Mouse (Mus musculus): ENCODE measurements around the gene Cnot6l. TPM values are rescaled to one million over a fixed set of nuclear protein-coding genes. Genes with fewer than 3 reads are reported as not detected.
A peak's percentile ranks its signal among the peaks of the same experiment; 100 is the strongest.

The Cnot6l gene
- polyA plus RNA-seq, 1 experiment from 2014 or later, result 25.2 TPM

- no peaks in the 10 kb centered on the region for H3K4me1 ChIP-seq (replicated peaks; ENCODE audit: control insufficient read depth, insufficient read depth, low read length)
- ATAC-seq (replicated peaks; ENCODE audit: low FRiP score, low TSS enrichment, low read depth) (no peak), DNase-seq (ENCODE audit: low spot score) (no peak)
- H3K4me3 ChIP-seq (ENCODE audit: low read depth, low read length), result no peak overlapping the region
- H3K4me2 ChIP-seq (ENCODE audit: low read length), result no peak overlapping the region
- WGBS, result 73% methylated on average over 3 of the region's 3 CpGs
- H3K27ac ChIP-seq (ENCODE audit: low read depth), result no peak overlapping the region
- peaks cover 5% of the 10 kb centered on the region; the same call in 1 of the 2 replicates for H3K9me3 ChIP-seq (ENCODE audit: control insufficient read depth, low read length)
- no peaks in the 10 kb centered on the region for H3K36me3 ChIP-seq (ENCODE audit: control insufficient read depth, insufficient read depth, low read length)
- no peak overlapping the region for H3K9ac ChIP-seq (ENCODE audit: low read length)
- no peaks in the 10 kb centered on the region for H3K27me3 ChIP-seq (replicated peaks; ENCODE audit: control insufficient read depth, insufficient read depth, low read length)
These were observed 6.5 kb upstream of the Cnot6l start for GRCm38 (mm10) chr5:96170443-96170842.

- no peaks in the 10 kb centered on the region for H3K36me3 ChIP-seq (ENCODE audit: control insufficient read depth, insufficient read depth, low read length)
- no peak overlapping the region for H3K27ac ChIP-seq (ENCODE audit: low read depth)
- no peak overlapping the region for H3K4me2 ChIP-seq (ENCODE audit: low read length)
- 90% methylated on average over 2 of the region's 2 CpGs for WGBS
- peaks cover 13% of the 10 kb centered on the region for H3K4me1 ChIP-seq (replicated peaks; ENCODE audit: control insufficient read depth, insufficient read depth, low read length)
- H3K9ac ChIP-seq (ENCODE audit: low read length), result no peak overlapping the region
- no peak for DNase-seq (ENCODE audit: low spot score)
- no peaks in the 10 kb centered on the region for H3K27me3 ChIP-seq (replicated peaks; ENCODE audit: control insufficient read depth, insufficient read depth, low read length)
- no peak for ATAC-seq (replicated peaks; ENCODE audit: low FRiP score, low TSS enrichment, low read depth)
- H3K9me3 ChIP-seq (ENCODE audit: control insufficient read depth, low read length), result peaks cover 5% of the 10 kb centered on the region; the same call in 1 of the 2 replicates
- no peak overlapping the region for H3K4me3 ChIP-seq (ENCODE audit: low read depth, low read length)
These were observed 2.8 kb upstream of the Cnot6l start for GRCm38 (mm10) chr5:96166761-96167160.

GRCm38 (mm10) chr5:96163396-96164020 is 463 bp downstream of the Cnot6l start:
- ATAC-seq (replicated peaks; ENCODE audit: low FRiP score, low TSS enrichment, low read depth) (no peak), DNase-seq (ENCODE audit: low spot score) (no peak)
- H3K4me3 ChIP-seq (ENCODE audit: low read depth, low read length), result peak overlapping the region; percentile 89
- H3K27me3 ChIP-seq (replicated peaks; ENCODE audit: control insufficient read depth, insufficient read depth, low read length), result no peaks in the 10 kb centered on the region
- H3K27ac ChIP-seq (ENCODE audit: low read depth), result peak overlapping the region; percentile 99
- peak overlapping the region; percentile 85 for H3K4me2 ChIP-seq (ENCODE audit: low read length)
- H3K4me1 ChIP-seq (replicated peaks; ENCODE audit: control insufficient read depth, insufficient read depth, low read length), result peaks cover 13% of the 10 kb centered on the region
- peak overlapping the region; percentile 97 for H3K9ac ChIP-seq (ENCODE audit: low read length)
- H3K36me3 ChIP-seq (ENCODE audit: control insufficient read depth, insufficient read depth, low read length), result no peaks in the 10 kb centered on the region
- H3K9me3 ChIP-seq (ENCODE audit: control insufficient read depth, low read length), result peaks cover 5% of the 10 kb centered on the region; the same call in 1 of the 2 replicates
- 0% methylated on average over 1 of the region's 1 CpGs for WGBS

GRCm38 (mm10) chr5:96162399-96163331 is 1.3 kb downstream of the Cnot6l start:
- Histone ChIP-seq H3K4me1 (replicated peaks; ENCODE audit: control insufficient read depth, insufficient read depth, low read length) (peaks cover 13% of the 10 kb centered on the region), H3K9me3 (ENCODE audit: control insufficient read depth, low read length) (peaks cover 5% of the 10 kb centered on the region; the same call in 1 of the 2 replicates), H3K9ac (ENCODE audit: low read length) (peak overlapping the region; percentile 97), H3K4me2 (ENCODE audit: low read length) (peak overlapping the region; percentile 85), H3K36me3 (ENCODE audit: control insufficient read depth, insufficient read depth, low read length) (no peaks in the 10 kb centered on the region), H3K4me3 (ENCODE audit: low read depth, low read length) (peak overlapping the region; percentile 89), H3K27ac (ENCODE audit: low read depth) (peak overlapping the region; percentile 99), H3K27me3 (replicated peaks; ENCODE audit: control insufficient read depth, insufficient read depth, low read length) (no peaks in the 10 kb centered on the region)
- peak; percentile 93 for ATAC-seq (replicated peaks; ENCODE audit: low FRiP score, low TSS enrichment, low read depth)
- under 1% methylated on average over 56 of the region's 56 CpGs for WGBS
- DNase-seq (ENCODE audit: low spot score), result peak; percentile 90

GRCm38 (mm10) chr5:96161578-96162398 is 2.2 kb downstream of the Cnot6l start:
- H3K4me2 ChIP-seq (ENCODE audit: low read length), result peak overlapping the region; percentile 85
- peak overlapping the region; percentile 99 for H3K27ac ChIP-seq (ENCODE audit: low read depth)
- ATAC-seq (replicated peaks; ENCODE audit: low FRiP score, low TSS enrichment, low read depth) (peak; percentile 34), DNase-seq (ENCODE audit: low spot score) (peak; percentile 88)
- peak overlapping the region; percentile 89 for H3K4me3 ChIP-seq (ENCODE audit: low read depth, low read length)
- H3K27me3 ChIP-seq (replicated peaks; ENCODE audit: control insufficient read depth, insufficient read depth, low read length), result no peaks in the 10 kb centered on the region
- H3K9me3 ChIP-seq (ENCODE audit: control insufficient read depth, low read length), result peaks cover 3% of the 10 kb centered on the region; the same call in 1 of the 2 replicates
- no peaks in the 10 kb centered on the region for H3K36me3 ChIP-seq (ENCODE audit: control insufficient read depth, insufficient read depth, low read length)
- peaks cover 13% of the 10 kb centered on the region for H3K4me1 ChIP-seq (replicated peaks; ENCODE audit: control insufficient read depth, insufficient read depth, low read length)
- under 1% methylated on average over 82 of the region's 114 CpGs for WGBS
- peak overlapping the region; percentile 97 for H3K9ac ChIP-seq (ENCODE audit: low read length)

GRCm38 (mm10) chr5:96161263-96161577 is 2.8 kb downstream of the Cnot6l start:
- ATAC-seq (replicated peaks; ENCODE audit: low FRiP score, low TSS enrichment, low read depth), result peak; percentile 5; the same call in 1 of the 2 replicates
- WGBS, result under 1% methylated on average over 26 of the region's 45 CpGs
- H3K36me3 ChIP-seq (ENCODE audit: control insufficient read depth, insufficient read depth, low read length), result no peaks in the 10 kb centered on the region
- H3K9ac ChIP-seq (ENCODE audit: low read length), result peak overlapping the region; percentile 97
- no peaks in the 10 kb centered on the region for H3K9me3 ChIP-seq (ENCODE audit: control insufficient read depth, low read length)
- H3K4me2 ChIP-seq (ENCODE audit: low read length), result peak overlapping the region; percentile 85
- H3K27ac ChIP-seq (ENCODE audit: low read depth), result peak overlapping the region; percentile 99
- no peak for DNase-seq (ENCODE audit: low spot score)
- peak overlapping the region; percentile 89 for H3K4me3 ChIP-seq (ENCODE audit: low read depth, low read length)
- H3K4me1 ChIP-seq (replicated peaks; ENCODE audit: control insufficient read depth, insufficient read depth, low read length), result peaks cover 13% of the 10 kb centered on the region
- H3K27me3 ChIP-seq (replicated peaks; ENCODE audit: control insufficient read depth, insufficient read depth, low read length), result no peaks in the 10 kb centered on the region

GRCm38 (mm10) chr5:96160467-96161262 is 3.3 kb downstream of the Cnot6l start:
- Histone ChIP-seq H3K9me3 (ENCODE audit: control insufficient read depth, low read length) (no peaks in the 10 kb centered on the region), H3K4me3 (ENCODE audit: low read depth, low read length) (peak overlapping the region; percentile 89), H3K27ac (ENCODE audit: low read depth) (peak overlapping the region; percentile 99), H3K36me3 (ENCODE audit: control insufficient read depth, insufficient read depth, low read length) (no peaks in the 10 kb centered on the region), H3K9ac (ENCODE audit: low read length) (peak overlapping the region; percentile 97), H3K4me1 (replicated peaks; ENCODE audit: control insufficient read depth, insufficient read depth, low read length) (peaks cover 13% of the 10 kb centered on the region), H3K27me3 (replicated peaks; ENCODE audit: control insufficient read depth, insufficient read depth, low read length) (no peaks in the 10 kb centered on the region), H3K4me2 (ENCODE audit: low read length) (peak overlapping the region; percentile 85)
- under 1% methylated on average over 37 of the region's 50 CpGs for WGBS
- no peak; the same call in 1 of the 2 replicates for ATAC-seq (replicated peaks; ENCODE audit: low FRiP score, low TSS enrichment, low read depth)
- peak; percentile 75 for DNase-seq (ENCODE audit: low spot score)
